Mouse (Mus musculus): Measurements from ENCODE around the gene Cep131. TPM values are rescaled to one million over a fixed set of nuclear protein-coding genes. Genes with fewer than 3 reads are reported as not detected.
A peak's percentile ranks its signal among the peaks of the same experiment; 100 is the strongest.

Gene Cep131
- polyA plus RNA-seq (2014; fragmentation: Nextera tagmentation; extraction: Ambion mirVana): 11.6 and 12.1 TPM in 2 replicates

DNA sequence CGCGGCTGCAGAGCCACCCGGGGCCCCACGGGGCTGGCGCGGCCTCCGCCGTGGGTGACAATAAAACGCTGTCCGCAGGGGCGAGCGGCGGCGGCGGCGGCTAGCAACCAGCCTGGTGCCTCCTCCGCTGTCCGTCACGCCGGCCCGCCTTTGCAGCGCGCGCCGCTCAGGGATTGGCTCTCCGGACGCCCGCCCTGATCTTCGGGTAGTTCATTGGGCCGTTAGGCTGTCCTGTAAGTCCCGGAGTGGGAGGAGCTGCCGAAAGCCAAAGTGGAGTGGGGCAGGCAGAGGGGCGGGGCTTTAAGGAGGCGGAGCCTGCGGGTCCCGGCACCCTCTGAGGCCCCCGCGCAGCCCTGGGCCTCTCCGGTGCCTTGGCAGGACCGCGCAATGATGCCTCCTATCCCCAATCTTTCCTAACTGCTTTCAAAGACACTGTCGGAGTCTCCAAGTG, at the start of gene Cep131:
Gene Cep131 (minus strand): TSS at position 126 of the 451 bp plus-strand sequence.
- peak within 1 kb of the TSS; percentile 95 for H3K9ac ChIP-seq (ENCODE audit: low read length)
- peaks cover 6 to 19% of the 10 kb centered on the region in 2 experiments; a peak in 3 of 4 replicates for H3K4me1 ChIP-seq (ENCODE audit: control insufficient read depth in 2 of 2, insufficient read depth in 2 of 2, low read length in 2 of 2)
- H3K4me2 ChIP-seq (ENCODE audit: low read length): peak within 1 kb of the TSS; percentile 95
- H3K9me3 ChIP-seq (ENCODE audit: control insufficient read depth, low read length): no peaks in the 10 kb centered on the region
- peak within 1 kb of the TSS; percentile 36 to 67; a peak in 3 of 4 replicates for H3K27ac ChIP-seq (replicated peaks in 1 of 2; ENCODE audit: control insufficient read depth in 1 of 2, insufficient read depth in 1 of 2, low read depth in 2 of 2, low read length in 2 of 2)
- no peaks in the 10 kb centered on the region for H3K27me3 ChIP-seq (ENCODE audit: control insufficient read depth, insufficient read depth, low read length)
- WGBS: under 1% methylated on average over 42 of the region's 42 CpGs
- peak; percentile 98 for ATAC-seq (ENCODE audit: insufficient number of reproducible peaks, insufficient read depth, low FRiP score, low read depth)
- peak within 1 kb of the TSS; percentile 94 to 96 for H3K4me3 ChIP-seq (ENCODE audit: control insufficient read depth in 1 of 2, insufficient read depth in 1 of 2, low read depth in 1 of 2, low read length in 2 of 2)
- peaks cover 32% of the 10 kb centered on the region for H3K36me3 ChIP-seq (ENCODE audit: control insufficient read depth, insufficient read depth, low read length)

DNA sequence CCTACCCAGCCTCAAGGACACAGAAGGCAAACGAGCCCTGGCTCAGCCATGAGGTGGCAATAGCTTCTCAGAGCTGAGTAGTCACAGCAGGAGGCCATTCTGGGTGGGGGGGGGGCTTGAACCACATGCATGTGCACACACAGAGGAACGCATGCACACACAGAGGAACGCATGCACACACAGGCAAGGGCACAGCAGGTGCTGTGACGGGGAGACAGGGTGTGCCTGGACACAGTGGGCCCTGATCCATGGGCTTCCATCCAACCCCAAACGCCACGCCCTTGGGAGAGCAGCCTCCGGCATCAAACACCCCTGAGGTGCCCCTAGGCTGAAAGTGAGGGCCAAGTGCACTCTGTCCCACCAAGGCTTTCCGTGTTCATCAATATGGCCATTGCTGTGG, 49.6 kb upstream of the Cep131 start:
- no peak for ATAC-seq (ENCODE audit: insufficient number of reproducible peaks, insufficient read depth, low FRiP score, low read depth)
- peaks cover 51% of the 10 kb centered on the region for H3K36me3 ChIP-seq (ENCODE audit: control insufficient read depth, insufficient read depth, low read length)
- H3K4me1 ChIP-seq (ENCODE audit: control insufficient read depth in 2 of 2, insufficient read depth in 2 of 2, low read length in 2 of 2): peaks cover 49 to 64% of the 10 kb centered on the region in 2 experiments
- 78% methylated on average over 8 of the region's 8 CpGs for whole genome bisulfite sequencing
- H3K9me3 ChIP-seq (ENCODE audit: control insufficient read depth, low read length): no peaks in the 10 kb centered on the region
- H3K27ac ChIP-seq (replicated peaks in 1 of 2; ENCODE audit: control insufficient read depth in 1 of 2, insufficient read depth in 1 of 2, low read depth in 2 of 2, low read length in 2 of 2): peak overlapping the region; percentile 91 to 92
- no peak overlapping the region for H3K4me3 ChIP-seq (ENCODE audit: control insufficient read depth in 1 of 2, insufficient read depth in 1 of 2, low read depth in 1 of 2, low read length in 2 of 2)
- H3K9ac ChIP-seq (ENCODE audit: low read length): peak overlapping the region; percentile 56
- 0 out of 2 replicates have a peak overlapping the region, but pooled peaks have one; percentile 48 for H3K4me2 ChIP-seq (ENCODE audit: low read length)
- no peaks in the 10 kb centered on the region for H3K27me3 ChIP-seq (ENCODE audit: control insufficient read depth, insufficient read depth, low read length)

DNA sequence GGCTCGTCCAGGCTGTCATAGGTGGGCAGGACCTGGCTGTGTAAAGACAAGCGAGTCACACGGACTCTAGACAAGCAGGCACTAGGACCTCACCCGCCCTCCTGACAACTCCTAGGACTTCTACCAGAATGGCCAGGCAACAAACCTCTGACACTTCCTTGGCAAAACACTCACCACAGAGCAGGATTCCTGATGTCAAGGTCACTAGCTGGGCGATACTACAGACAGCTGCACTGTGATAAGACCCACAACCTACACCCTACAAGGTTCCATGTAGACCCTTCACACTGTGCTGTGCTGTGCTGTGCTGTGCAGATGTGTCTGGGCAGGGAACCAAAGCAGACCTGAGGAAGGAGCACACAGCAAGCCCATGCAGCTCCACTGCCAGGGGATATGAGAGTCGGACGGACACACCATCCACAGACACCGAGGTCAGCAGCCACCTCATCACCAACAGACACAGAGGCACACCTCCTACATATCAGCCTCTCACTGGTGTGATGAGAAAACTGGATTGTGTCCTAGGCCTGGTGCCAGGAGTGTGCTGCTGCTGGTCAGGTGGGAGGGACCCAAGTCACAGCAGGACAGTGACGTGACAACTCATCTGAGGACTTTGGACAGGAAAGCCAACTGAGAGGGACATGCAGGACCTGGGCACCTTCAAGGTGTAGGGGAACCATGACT, 48.4 kb upstream of the Cep131 start:
- Histone ChIP-seq H3K4me2 (ENCODE audit: low read length) (0 out of 2 replicates have a peak overlapping the region, but pooled peaks have one; percentile 17), H3K36me3 (ENCODE audit: control insufficient read depth, insufficient read depth, low read length) (peaks cover 55% of the 10 kb centered on the region), H3K27me3 (ENCODE audit: control insufficient read depth, insufficient read depth, low read length) (no peaks in the 10 kb centered on the region), H3K9ac (ENCODE audit: low read length) (peak overlapping the region; percentile 25; the same call in 1 of the 2 replicates), H3K4me1 (ENCODE audit: control insufficient read depth in 2 of 2, insufficient read depth in 2 of 2, low read length in 2 of 2) (peaks cover 49 to 56% of the 10 kb centered on the region in 2 experiments), H3K27ac (replicated peaks in 1 of 2; ENCODE audit: control insufficient read depth in 1 of 2, insufficient read depth in 1 of 2, low read depth in 2 of 2, low read length in 2 of 2) (peak overlapping the region; percentile 58 to 91), H3K4me3 (ENCODE audit: control insufficient read depth in 1 of 2, insufficient read depth in 1 of 2, low read depth in 1 of 2, low read length in 2 of 2) (no peak overlapping the region), H3K9me3 (ENCODE audit: control insufficient read depth, low read length) (no peaks in the 10 kb centered on the region)
- 31% methylated on average over 9 of the region's 9 CpGs for WGBS
- ATAC-seq (ENCODE audit: insufficient number of reproducible peaks, insufficient read depth, low FRiP score, low read depth): peak; percentile 62

DNA sequence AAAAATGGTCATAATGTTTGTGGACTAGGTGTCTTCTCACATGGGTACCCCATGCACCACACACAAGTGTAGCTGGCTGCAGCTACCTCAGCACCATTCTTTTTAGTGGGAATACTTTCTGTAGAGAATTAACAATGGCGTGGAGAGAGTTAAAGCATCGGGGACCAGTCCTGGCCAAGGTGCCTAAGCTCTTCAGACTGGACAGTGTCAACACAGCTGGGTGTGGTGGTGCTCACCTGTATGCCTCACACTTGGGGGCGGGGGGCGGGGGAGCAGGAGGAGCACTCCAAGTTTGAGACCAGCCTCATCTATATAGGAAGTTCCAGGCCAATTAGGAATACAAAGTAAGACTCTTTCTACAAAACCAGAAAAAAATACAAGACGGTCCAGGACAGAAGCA, 47.5 kb upstream of the Cep131 start:
- 89% methylated on average over 5 of the region's 5 CpGs for WGBS
- no peaks in the 10 kb centered on the region for H3K9me3 ChIP-seq (ENCODE audit: control insufficient read depth, low read length)

DNA sequence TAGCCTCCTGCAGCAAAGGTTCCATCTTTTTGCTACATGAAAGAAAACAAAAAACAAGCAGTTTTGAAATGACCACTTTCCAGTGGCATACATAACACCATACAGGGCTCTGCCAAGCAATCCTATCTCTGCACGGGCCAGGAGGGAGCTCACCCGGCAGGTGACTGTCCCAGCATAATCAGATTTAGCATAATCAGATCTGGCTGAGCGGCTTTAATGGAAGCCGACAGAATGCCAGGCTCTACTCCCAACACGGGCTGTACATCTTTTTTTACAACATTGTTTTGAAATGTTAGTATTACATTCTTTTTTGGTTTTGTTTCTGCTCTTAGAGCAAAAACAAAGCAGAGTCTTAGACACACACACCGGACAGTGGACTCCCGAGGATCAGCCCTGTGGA, 42.7 kb upstream of the Cep131 start:
- Histone ChIP-seq H3K4me2 (ENCODE audit: low read length) (no peak overlapping the region), H3K9ac (ENCODE audit: low read length) (no peak overlapping the region), H3K27me3 (ENCODE audit: control insufficient read depth, insufficient read depth, low read length) (no peaks in the 10 kb centered on the region), H3K4me3 (ENCODE audit: control insufficient read depth in 1 of 2, insufficient read depth in 1 of 2, low read depth in 1 of 2, low read length in 2 of 2) (no peak overlapping the region), H3K9me3 (ENCODE audit: control insufficient read depth, low read length) (no peaks in the 10 kb centered on the region), H3K4me1 (ENCODE audit: control insufficient read depth in 2 of 2, insufficient read depth in 2 of 2, low read length in 2 of 2) (peaks cover 0 to under 1% of the 10 kb centered on the region in 2 experiments; a peak in 1 of 4 replicates), H3K27ac (replicated peaks in 1 of 2; ENCODE audit: control insufficient read depth in 1 of 2, insufficient read depth in 1 of 2, low read depth in 2 of 2, low read length in 2 of 2) (no peak overlapping the region), H3K36me3 (ENCODE audit: control insufficient read depth, insufficient read depth, low read length) (peaks cover 88% of the 10 kb centered on the region)
- ATAC-seq (ENCODE audit: insufficient number of reproducible peaks, insufficient read depth, low FRiP score, low read depth): no peak
- WGBS: 83% methylated on average over 7 of the region's 7 CpGs

More for the DNA sequence above, 47.5 kb upstream of the Cep131 start:
- H3K4me1 ChIP-seq (ENCODE audit: control insufficient read depth in 2 of 2, insufficient read depth in 2 of 2, low read length in 2 of 2): peaks cover 46 to 48% of the 10 kb centered on the region in 2 experiments
- no peak overlapping the region for H3K4me2 ChIP-seq (ENCODE audit: low read length)
- H3K9ac ChIP-seq (ENCODE audit: low read length): no peak overlapping the region
- H3K4me3 ChIP-seq (ENCODE audit: control insufficient read depth in 1 of 2, insufficient read depth in 1 of 2, low read depth in 1 of 2, low read length in 2 of 2): no peak overlapping the region
- peaks cover 57% of the 10 kb centered on the region for H3K36me3 ChIP-seq (ENCODE audit: control insufficient read depth, insufficient read depth, low read length)
- no peak for ATAC-seq (ENCODE audit: insufficient number of reproducible peaks, insufficient read depth, low FRiP score, low read depth)
- no peaks in the 10 kb centered on the region for H3K27me3 ChIP-seq (ENCODE audit: control insufficient read depth, insufficient read depth, low read length)
- H3K27ac ChIP-seq (replicated peaks in 1 of 2; ENCODE audit: control insufficient read depth in 1 of 2, insufficient read depth in 1 of 2, low read depth in 2 of 2, low read length in 2 of 2): peak overlapping the region; percentile 58 to 91

DNA sequence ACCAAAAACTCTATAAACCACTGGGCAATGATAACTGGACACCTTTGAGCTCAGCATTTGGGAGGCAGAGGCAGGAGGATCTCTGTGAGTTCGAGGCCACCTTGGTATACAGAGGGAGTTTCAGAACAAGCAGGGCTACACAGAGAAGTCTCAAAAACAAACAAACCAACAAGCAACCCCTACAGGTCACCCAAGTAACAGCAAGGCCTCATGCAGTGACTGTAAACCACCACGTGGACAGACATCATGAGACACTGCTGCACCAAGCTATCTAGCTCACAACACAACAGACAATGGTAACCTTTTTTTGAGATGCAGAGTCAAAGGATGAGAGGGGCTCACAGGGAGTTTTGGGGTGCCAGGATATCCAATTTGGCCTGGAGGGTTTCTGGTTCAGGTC, 40.2 kb upstream of the Cep131 start:
- H3K27ac ChIP-seq (replicated peaks in 1 of 2; ENCODE audit: control insufficient read depth in 1 of 2, insufficient read depth in 1 of 2, low read depth in 2 of 2, low read length in 2 of 2): no peak overlapping the region
- H3K36me3 ChIP-seq (ENCODE audit: control insufficient read depth, insufficient read depth, low read length): peaks cover 86% of the 10 kb centered on the region
- 83% methylated on average over 2 of the region's 2 CpGs for WGBS

DNA sequence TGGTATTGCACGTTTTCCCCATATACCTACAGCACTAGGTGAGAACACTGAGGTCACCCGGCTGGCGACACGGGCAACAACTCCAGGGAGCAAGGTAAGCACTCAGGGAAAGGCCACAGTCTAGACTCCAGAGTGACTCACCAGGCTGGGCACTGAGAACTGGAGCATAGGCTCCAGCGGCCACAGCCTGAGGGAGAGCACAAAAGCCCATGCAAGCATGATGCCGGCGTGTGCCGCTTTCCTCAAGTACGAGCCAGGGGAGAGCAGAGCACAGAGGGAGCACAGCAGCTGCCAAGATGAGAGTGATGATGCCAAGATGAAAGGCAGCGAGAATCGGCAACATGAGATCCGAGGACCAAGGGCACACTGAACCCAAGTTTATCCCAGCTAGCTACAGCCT, 35.5 kb upstream of the Cep131 start:
- no peak overlapping the region for H3K4me3 ChIP-seq (ENCODE audit: control insufficient read depth in 1 of 2, insufficient read depth in 1 of 2, low read depth in 1 of 2, low read length in 2 of 2)
- H3K27me3 ChIP-seq (ENCODE audit: control insufficient read depth, insufficient read depth, low read length): no peaks in the 10 kb centered on the region
- H3K4me1 ChIP-seq (ENCODE audit: control insufficient read depth in 2 of 2, insufficient read depth in 2 of 2, low read length in 2 of 2): peaks cover 9 to 13% of the 10 kb centered on the region in 2 experiments
- no peak for ATAC-seq (ENCODE audit: insufficient number of reproducible peaks, insufficient read depth, low FRiP score, low read depth)
- no peak overlapping the region for H3K9ac ChIP-seq (ENCODE audit: low read length)
- WGBS: 86% methylated on average over 12 of the region's 12 CpGs
- H3K4me2 ChIP-seq (ENCODE audit: low read length): no peak overlapping the region
- H3K36me3 ChIP-seq (ENCODE audit: control insufficient read depth, insufficient read depth, low read length): peaks cover 54% of the 10 kb centered on the region
- no peaks in the 10 kb centered on the region for H3K9me3 ChIP-seq (ENCODE audit: control insufficient read depth, low read length)
- no peak overlapping the region for H3K27ac ChIP-seq (replicated peaks in 1 of 2; ENCODE audit: control insufficient read depth in 1 of 2, insufficient read depth in 1 of 2, low read depth in 2 of 2, low read length in 2 of 2)

More for the DNA sequence above, 40.2 kb upstream of the Cep131 start:
- H3K4me3 ChIP-seq (ENCODE audit: control insufficient read depth in 1 of 2, insufficient read depth in 1 of 2, low read depth in 1 of 2, low read length in 2 of 2): no peak overlapping the region
- H3K9me3 ChIP-seq (ENCODE audit: control insufficient read depth, low read length): no peaks in the 10 kb centered on the region
- H3K4me2 ChIP-seq (ENCODE audit: low read length): no peak overlapping the region
- no peak overlapping the region for H3K9ac ChIP-seq (ENCODE audit: low read length)
- no peak for ATAC-seq (ENCODE audit: insufficient number of reproducible peaks, insufficient read depth, low FRiP score, low read depth)
- H3K27me3 ChIP-seq (ENCODE audit: control insufficient read depth, insufficient read depth, low read length): no peaks in the 10 kb centered on the region
- H3K4me1 ChIP-seq (ENCODE audit: control insufficient read depth in 2 of 2, insufficient read depth in 2 of 2, low read length in 2 of 2): no peaks in the 10 kb centered on the region
